Mouse (Mus musculus) kidney, adult 2 months (tissue): ENCODE measurements around the gene Igflr1.

Source experiments
- CTCF ChIP-seq: fragments of 200-500 bp; conservative IDR thresholded peaks from 2 replicates; pipeline ENCODE4 v1.5.1; 2011; ENCODE audit warnings: low read depth, mild to moderate bottlenecking, control low read depth, low read length, moderate library complexity, mixed read lengths; ENCODE audit not compliant: insufficient read depth, insufficient read length
- POLR2A ChIP-seq: fragments of 200-500 bp; IDR thresholded peaks from one replicate; pipeline ENCODE4 v1.6.1; 2011; ENCODE audit warnings: low read depth, low read length, control low read depth

GRCm38 (mm10) chr7:30549880-30550279 lies 15.3 kb upstream of the Igflr1 start:
- TF ChIP-seq POLR2A (no peak), CTCF (no peak)
